Mouse (Mus musculus): ENCODE results near the gene Lrrfip1. TPM values are rescaled to one million over a fixed set of nuclear protein-coding genes. Genes with fewer than 3 reads are reported as not detected.

Gene Lrrfip1
- total RNA-seq, 2 experiments from 2014 or later: 29.4 to 42.4 TPM

Other genes with a start within 250 kb of the Lrrfip1 start
- not detected in 2 replicates for gene Col6a3, start 154.8 kb upstream of the Lrrfip1 start, total RNA-seq (2014; fragmentation: Nextera tagmentation)
- not detected in 2 replicates for gene Col6a3, start 154.8 kb upstream of the Lrrfip1 start, total RNA-seq (2017)
- not detected in 2 replicates for gene Mlph, start 83.7 kb upstream of the Lrrfip1 start, total RNA-seq (2014; fragmentation: Nextera tagmentation)
- gene Mlph, start 83.7 kb upstream of the Lrrfip1 start, total RNA-seq (2017): 0.11 TPM in 1 of 2 replicates, not detected in the other
- not detected in 2 replicates for gene Prlh, start 45.6 kb upstream of the Lrrfip1 start, total RNA-seq (2014; fragmentation: Nextera tagmentation)
- not detected in 2 replicates for gene Prlh, start 45.6 kb upstream of the Lrrfip1 start, total RNA-seq (2017)
- 0.69 TPM in 1 of 2 replicates, not detected in the other for gene Rab17, start 29.1 kb upstream of the Lrrfip1 start, total RNA-seq (2014; fragmentation: Nextera tagmentation)
- 0.47 and 1.1 TPM in 2 replicates for gene Rab17, start 29.1 kb upstream of the Lrrfip1 start, total RNA-seq (2017)
- gene Rbm44, start 146.4 kb downstream of the Lrrfip1 start, total RNA-seq (2014; fragmentation: Nextera tagmentation): 3.8 and 9.0 TPM in 2 replicates
- 5.6 and 11.7 TPM in 2 replicates for gene Rbm44, start 146.4 kb downstream of the Lrrfip1 start, total RNA-seq (2017)
- gene Ramp1, start 181.1 kb downstream of the Lrrfip1 start, total RNA-seq (2014; fragmentation: Nextera tagmentation): 18.7 and 24.7 TPM in 2 replicates
- 28.4 and 48.3 TPM in 2 replicates for gene Ramp1, start 181.1 kb downstream of the Lrrfip1 start, total RNA-seq (2017)